Mouse (Mus musculus) left cerebral cortex, postnatal 10 days (tissue): Measurements from ENCODE around the gene Nos2. TPM values are rescaled to one million over a fixed set of nuclear protein-coding genes. Genes with fewer than 3 reads are reported as not detected.

ENCODE experiments used
- DNase-seq, 2 experiments: peaks; one replicate each; pipeline ENCODE4 v3.0.0; 2021 to 2022; ENCODE audit warnings: low spot score in 2 of 2, mixed read lengths in 1 of 2; ENCODE audit errors: extremely low spot score in 1 of 2
- intact Hi-C: fragments of 180-260 bp; cut with DNase I; formaldehyde crosslinking; loops from one replicate; pipeline ENCODE4 v1.15.1; 2025
- total RNA-seq, 2 experiments: library from RNA; stranded (reverse); gene quantifications; 2 replicates each; pipeline ENCODE4 v1.2.3; 2021

Nos2 gene
- total RNA-seq: 1 to 10 TPM; 1.3 to 2.4 TPM

DNA sequence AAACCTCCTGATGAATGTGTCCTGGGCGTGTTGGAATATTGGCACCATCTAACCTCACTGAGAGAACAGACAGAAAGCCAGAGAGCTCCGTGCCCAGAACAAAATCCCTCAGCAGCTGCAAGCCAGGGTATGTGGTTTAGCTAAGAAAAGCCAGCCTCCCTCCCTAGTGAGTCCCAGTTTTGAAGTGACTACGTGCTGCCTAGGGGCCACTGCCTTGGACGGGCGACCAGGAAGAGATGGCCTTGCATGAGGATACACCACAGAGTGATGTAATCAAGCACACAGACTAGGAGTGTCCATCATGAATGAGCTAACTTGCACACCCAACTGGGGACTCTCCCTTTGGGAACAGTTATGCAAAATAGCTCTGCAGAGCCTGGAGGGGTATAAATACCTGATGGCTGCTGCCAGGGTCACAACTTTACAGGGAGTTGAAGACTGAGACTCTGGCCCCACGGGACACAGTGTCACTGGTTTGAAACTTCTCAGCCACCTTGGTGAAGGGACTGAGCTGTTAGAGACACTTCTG, at the start of gene Nos2:
Nos2 (plus strand) TSS at position 377 of the 529 bp plus-strand sequence.
- DNase-seq: no peak
- intact Hi-C loops: no loop called here

GRCm38 (mm10) chr11:78870891-78871290, 49.7 kb upstream of the Nos2 start:
- DNase-seq: no peak
- intact Hi-C loops: loop anchor here (10.0 kb wide), 1 partner anchor 424 kb away; the partner anchor contains the start of gene Gm9964

DNA sequence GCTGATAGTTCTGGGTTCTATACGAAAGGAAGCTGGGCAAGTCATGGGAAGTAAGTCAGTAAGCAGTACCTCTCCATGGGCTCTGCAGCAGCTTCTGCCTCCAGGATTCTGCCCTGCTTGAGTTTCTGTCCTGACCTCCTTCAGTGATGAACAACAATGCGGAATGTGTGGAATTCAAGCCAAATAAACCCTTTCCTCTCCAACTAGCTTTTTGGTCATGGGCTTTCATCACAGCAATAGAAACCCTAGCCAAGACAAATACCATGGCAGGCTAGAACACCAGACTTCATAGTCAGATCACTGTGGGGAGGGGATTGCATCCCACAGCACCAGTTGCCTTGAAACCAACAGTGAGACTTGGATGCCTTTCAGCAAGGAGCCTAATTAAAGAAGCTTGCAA, 47.8 kb upstream of the Nos2 start:
- DNase-seq: no peak
- intact Hi-C loops: loop anchor here (10.0 kb wide), 1 partner anchor 422 kb away; the partner anchor contains the start of gene Gm9964

DNA sequence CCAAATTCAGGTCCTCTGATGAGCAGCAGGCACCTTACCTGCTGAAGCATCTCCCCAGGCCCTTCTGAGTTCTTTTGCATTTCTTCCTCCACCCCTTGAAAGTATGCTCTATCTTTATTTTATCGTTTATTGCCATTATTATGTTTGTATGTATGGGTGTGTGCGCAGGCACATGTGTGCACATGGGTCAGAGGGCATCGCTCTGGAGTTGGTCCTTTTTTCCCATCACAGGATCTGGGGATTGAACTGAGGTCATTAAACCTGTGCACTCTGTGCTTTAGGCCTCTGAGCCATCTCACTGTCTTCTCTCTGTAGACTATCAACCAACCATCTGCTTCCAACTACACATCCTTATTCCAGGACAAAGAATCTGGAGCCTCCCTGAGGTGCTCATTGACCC, 40.9 kb upstream of the Nos2 start:
- no peak for DNase-seq
- intact Hi-C loops: loop anchor here (10.0 kb wide), 1 partner anchor 415 kb away; the partner anchor contains the start of gene Gm9964

DNA sequence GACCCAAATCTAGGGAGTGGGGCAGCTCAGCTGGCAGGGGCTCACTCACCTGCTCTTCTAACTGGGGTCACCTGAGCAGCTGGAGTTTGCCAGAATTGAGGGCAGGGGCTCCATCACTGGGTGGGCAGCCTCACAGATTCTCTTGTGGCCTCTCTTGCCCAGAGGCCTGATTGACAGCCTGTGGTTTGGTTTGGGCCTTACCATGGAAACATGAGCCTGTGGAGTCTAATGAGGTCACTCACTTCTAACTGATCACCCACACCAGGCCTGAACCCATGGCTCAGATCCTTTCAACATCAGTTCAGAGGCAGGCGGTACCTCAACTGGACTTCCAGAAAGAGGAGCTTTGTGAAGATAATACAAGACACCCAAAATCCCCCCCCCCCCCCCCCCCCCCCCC, 33.9 kb upstream of the Nos2 start:
- DNase-seq: no peak
- intact Hi-C loops: no loop called here

DNA sequence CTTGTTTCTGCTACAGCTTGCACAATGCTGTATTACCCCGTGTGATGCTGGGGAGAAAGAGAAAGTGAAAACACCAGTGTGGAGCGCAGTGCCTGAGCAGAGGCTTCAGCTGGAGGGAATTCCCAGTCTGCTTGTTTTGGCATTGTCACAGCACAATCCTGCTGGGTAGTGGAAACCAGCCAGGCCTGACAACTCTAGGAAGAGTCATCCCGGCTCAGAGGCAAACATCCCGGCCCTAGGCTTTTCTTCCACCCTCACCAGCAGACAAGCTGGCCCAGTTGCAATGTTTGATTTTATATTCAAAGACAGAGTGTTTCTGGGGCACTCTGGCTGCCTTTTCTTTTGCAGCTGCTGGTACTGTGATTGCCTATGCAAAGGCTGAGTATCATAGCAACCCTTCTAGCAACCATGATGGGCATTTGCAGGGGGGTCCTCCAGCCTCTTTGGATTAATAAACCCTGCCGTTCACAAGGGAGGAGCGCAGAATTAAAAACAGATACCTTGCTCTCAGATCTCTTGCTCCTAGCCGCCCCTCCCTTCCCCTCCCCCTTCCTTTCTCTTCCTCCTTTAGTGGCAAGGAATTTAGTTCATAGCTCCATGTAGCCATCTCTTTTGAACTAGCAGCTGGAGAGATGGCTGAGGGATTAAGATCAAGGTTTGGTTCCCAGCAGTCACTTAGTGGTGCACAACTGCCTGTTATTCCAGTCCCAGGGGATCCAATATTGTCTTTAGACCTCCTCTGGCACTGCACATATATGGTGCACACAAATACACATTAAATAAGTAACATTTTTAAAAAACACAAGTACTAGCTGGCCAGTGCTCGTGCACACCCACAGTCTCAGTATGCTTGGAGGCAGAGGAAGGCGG, 33.2 kb upstream of the Nos2 start:
- intact Hi-C loops: no loop called here
- peak; percentile 88 to 91 for DNase-seq

DNA sequence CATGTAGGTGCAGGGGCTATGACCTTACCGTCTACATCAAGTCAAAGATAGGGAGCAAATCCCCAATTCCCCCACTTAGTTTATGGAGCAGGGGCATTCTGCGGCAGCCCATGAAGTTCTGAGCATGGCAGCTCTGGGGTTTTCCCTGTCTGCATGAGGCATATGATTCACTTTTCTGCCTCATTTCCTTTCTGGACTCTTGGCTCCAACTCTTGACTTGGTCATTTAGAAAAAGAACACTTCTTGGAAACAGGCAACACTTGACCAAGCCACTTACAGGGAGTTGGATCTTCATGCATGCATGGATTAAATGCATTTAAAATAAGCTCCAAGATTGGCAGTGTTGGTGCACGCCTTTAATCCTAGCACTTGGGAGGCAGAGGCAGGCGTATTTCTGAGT, 31.4 kb upstream of the Nos2 start:
- DNase-seq: no peak
- intact Hi-C loops: no loop called here

DNA sequence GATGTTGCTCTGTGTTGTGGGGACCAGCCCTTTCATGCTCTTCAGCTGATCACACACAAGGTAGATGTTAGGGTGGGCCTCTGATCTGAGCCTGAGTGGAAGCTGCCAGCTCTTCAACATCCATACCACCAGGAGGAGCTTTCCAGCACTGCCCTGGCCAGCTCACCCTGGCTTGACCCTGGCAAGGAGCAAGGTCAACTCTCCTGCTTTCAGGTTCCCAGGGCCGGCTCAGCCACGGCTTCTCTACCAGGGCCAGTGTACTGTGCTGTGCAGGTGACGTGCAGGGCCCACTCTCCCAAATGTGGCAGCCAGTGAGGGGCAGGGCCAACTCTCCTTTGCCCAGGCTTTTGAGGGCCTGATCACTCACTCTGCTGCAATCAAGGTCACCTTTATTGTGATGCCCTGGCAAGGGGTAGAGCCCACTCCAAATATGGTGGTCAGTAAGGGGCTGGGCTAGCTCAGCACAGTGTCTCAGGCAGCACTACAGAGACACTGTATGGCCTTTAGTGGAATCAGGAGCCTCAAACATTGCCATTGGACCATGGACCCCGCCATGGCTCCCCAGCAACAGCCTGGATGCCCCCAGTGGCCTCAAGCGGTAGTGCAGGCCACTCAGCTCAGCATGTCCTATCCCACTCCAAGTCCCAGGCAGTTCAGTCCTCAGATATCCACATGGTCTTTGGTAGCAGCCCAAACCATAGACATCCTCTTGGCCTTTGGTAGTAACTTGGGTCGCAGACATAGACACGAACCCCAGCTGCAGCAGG, 24.0 kb upstream of the Nos2 start:
- intact Hi-C loops: no loop called here
- DNase-seq: no peak

DNA sequence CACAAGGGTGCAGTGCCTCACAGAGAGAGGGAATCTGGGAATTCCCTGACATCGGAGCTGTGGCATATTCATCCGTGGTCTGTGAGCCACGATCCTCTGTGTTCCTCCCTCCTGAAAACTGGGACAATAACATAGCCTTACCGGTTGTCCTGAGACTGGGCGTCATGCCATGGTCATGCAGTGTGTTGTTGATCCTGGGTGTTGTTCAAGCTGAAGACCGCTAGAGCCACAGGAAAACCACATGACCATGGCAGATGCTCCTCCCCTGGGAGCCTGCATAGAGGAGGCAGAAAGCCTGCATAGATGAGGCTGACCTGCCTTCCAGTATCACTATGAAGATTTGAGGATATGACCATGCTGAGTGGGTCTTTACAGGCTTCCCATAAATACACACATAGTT, 5.1 kb upstream of the Nos2 start:
- intact Hi-C loops: no loop called here
- peak in 1 of 2 experiments; percentile 65 for DNase-seq

DNA sequence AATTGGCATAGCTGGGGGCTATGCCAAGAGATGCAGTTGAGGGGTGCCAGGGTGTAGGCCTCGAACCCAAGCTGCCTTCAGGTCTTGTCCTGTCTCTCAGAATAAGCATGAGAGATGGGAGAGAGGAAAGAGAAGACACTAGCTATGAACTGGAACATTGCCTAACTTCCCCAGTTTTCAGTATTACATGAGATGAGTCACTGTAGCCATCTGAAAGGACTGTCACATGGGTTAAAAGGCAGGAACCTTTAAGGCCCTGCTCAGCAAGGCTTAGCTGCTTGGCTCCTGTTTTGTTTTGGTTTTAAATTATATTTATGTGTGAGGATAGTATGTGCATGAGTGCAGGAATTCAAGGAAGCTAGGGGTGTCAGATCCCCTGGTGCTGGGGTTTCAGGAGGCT, 4.2 kb upstream of the Nos2 start:
- intact Hi-C loops: no loop called here
- DNase-seq: no peak

DNA sequence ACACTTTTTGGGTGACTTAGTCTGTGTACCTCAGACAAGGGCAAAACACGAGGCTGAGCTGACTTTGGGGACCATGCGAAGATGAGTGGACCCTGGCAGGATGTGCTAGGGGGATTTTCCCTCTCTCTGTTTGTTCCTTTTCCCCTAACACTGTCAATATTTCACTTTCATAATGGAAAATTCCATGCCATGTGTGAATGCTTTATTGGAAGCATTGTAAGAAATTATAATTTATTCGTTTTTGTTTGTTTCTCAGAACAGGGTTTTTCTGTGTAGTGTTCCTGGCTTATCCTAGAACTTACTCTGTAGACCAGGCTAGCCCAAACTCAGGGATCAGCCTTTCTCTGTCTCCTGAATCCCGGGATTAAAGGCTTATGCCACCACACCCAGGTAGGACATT, 842 bp upstream of the Nos2 start:
- no peak for DNase-seq
- intact Hi-C loops: no loop called here

DNA sequence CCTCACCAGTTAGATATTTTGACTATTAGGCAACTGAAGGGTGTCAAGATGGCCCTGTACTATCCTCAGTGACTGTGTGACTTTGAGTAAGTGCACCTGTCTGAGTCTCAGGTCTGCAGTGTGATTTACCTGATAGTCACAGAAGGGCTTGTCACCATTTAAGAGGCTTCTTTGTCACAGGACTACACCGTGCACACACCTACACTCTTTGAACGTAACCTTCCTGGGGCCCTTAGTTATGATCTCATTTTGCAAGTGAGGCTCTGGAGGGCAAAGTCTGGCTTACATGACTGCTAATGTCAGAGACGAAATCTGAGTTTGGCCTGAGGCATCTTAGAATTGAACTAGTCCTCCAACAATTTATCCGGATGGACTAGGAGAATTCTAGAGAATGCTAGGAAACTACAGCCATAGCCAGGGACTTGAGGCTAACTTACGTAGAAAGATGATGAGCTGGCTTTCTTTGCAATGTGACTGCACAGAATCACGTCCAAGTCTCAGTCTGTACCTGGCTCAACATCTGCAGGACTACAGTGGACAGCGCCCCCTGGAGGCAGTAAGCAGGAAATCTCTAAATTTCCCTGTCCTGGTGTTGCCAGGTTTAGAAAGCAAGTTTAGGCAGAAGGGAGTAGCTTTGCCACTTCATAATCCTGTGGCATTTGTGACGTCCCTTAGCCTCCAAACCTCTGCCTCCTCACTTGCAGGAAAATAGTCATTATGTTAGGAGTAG, 2.3 kb downstream of the Nos2 start:
- no peak for DNase-seq
- intact Hi-C loops: loop anchor here (2.0 kb wide), 1 partner anchor 66 kb away; no protein-coding TSS in a partner anchor

GRCm38 (mm10) chr11:78924111-78924510, 3.5 kb downstream of the Nos2 start:
- DNase-seq: peak in 1 of 2 experiments; percentile 55
- intact Hi-C loops: no loop called here

DNA sequence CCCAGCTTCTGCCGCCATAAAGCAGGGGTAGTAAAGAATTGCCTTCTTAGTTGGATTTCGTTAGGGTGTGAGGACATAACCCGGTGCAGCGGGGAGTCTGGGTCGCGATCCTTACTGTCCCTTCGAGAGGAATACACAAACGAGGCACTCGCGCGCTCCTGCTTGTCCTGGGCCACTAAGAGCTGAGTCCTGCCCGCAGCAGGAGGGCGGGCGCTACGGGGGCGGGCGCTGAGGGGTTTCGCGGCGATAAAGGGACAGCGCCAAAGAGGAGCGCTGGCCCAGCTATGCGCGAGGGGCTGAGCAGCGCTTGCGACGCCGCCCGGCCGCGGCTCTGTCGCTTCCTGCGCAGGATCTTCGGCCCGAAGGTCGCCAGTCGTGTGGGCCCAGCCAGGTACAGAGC, 4.3 kb downstream of the Nos2 start:
- intact Hi-C loops: no loop called here
- DNase-seq: peak in 1 of 2 experiments; percentile 52

DNA sequence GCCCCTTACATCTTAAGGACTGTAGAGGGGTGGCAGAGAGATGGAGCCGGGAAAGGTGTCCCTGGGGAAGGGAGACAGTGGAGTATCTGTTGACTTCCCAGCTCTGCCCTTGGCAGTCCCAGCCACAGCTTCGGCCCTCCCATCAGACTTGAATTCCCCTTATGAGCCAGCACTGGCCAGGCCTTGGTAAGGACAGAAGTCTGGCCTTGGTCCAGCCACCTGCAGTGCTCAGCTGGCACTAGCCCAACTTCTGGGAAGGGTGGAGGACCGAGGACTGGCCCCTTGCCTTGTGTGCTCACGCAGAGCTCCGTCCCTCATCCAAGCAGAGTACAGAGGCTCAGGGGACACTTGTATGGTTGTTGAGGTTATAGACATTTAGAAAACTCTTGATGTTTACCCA, 8.8 kb downstream of the Nos2 start:
- intact Hi-C loops: no loop called here
- DNase-seq: peak; percentile 44 to 88

GRCm38 (mm10) chr11:78934307-78934706, 13.7 kb downstream of the Nos2 start:
- no peak for DNase-seq
- intact Hi-C loops: no loop called here

DNA sequence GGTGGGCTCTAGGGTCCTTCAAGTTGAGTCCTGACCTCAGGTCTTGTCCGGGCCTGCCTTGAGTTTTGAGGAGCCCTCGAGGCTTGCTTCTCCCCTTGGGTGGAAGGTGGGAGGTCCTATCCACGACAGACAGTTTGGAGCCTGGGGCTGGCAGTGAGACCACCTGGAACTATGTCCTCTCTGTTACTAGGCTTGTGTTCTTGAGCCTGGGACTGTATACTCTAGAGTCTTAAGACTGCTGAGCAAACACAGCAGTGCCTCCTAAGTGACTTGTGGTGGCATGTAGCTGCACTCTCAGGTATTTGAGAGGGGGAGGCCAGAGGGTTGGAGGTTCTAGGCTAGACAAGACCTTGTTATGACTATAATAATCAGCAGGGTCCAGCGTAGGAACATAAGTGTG, 14.1 kb downstream of the Nos2 start:
- intact Hi-C loops: no loop called here

DNA sequence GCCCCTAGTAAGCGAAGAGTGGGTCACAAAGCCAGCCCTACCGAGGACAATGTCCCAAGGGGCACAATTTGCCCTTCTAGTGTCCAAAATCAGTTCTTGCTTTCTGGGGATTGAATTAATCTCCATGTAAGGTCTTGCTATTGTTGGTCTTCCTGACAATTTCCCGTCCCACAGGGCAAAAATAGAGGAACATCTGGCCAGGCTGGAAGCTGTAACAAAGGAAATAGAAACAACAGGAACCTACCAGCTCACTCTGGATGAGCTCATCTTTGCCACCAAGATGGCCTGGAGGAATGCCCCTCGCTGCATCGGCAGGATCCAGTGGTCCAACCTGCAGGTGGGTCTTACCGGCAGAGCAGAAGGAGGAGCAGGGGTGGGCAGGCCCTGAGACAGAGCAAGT, 14.6 kb downstream of the Nos2 start:
- intact Hi-C loops: no loop called here
- no peak for DNase-seq

More for the DNA sequence above, 14.1 kb downstream of the Nos2 start:
- DNase-seq: no peak

GRCm38 (mm10) chr11:78943083-78943482, 22.5 kb downstream of the Nos2 start:
- no peak for DNase-seq
- intact Hi-C loops: no loop called here
